Mouse (Mus musculus) hindbrain, embryonic 14.5 days (tissue): ENCODE results near the gene 1700001P01Rik. TPM values are rescaled to one million over a fixed set of nuclear protein-coding genes. Genes with fewer than 3 reads are reported as not detected.

Experiments
- ATAC-seq: fragments of 200-750 bp; cut with Nextera tagmentation; 2 replicates; pipeline ENCODE4 v1.8.0; 2017; ENCODE audit warnings: moderate number of reproducible peaks, mild to moderate bottlenecking, moderate TSS enrichment, moderate library complexity; ENCODE audit not compliant: low FRiP score
- DNase-seq: peaks from one replicate; pipeline ENCODE4 v3.0.0-alpha.2; 2015; ENCODE audit warnings: low spot score
- H3K27ac ChIP-seq: fragments of 300-500 bp; sonication (generic); 2 replicates; pipeline ENCODE4 v1.5.1; 2014; ENCODE audit warnings: mild to moderate bottlenecking, moderate library complexity
- H3K27me3 ChIP-seq: fragments of 300-500 bp; sonication (generic); 2 replicates; pipeline ENCODE4 v1.6.1; 2014; ENCODE audit warnings: mild to moderate bottlenecking, low read length, mixed read lengths; ENCODE audit not compliant: control insufficient read depth, insufficient read depth
- H3K36me3 ChIP-seq: fragments of 300-500 bp; sonication (generic); replicated peaks from 2 replicates; pipeline ENCODE4 v1.6.1; 2014; ENCODE audit not compliant: control insufficient read depth, insufficient read depth
- H3K4me1 ChIP-seq: fragments of 300-500 bp; sonication (generic); replicated peaks from 2 replicates; pipeline ENCODE4 v1.6.1; 2014; ENCODE audit warnings: antibody characterized with exemption, low read length, mixed read lengths; ENCODE audit not compliant: control insufficient read depth, insufficient read depth
- H3K4me2 ChIP-seq: fragments of 300-500 bp; sonication (generic); replicated peaks from 2 replicates; pipeline ENCODE4 v1.6.1; 2014; ENCODE audit warnings: mild to moderate bottlenecking, moderate library complexity
- H3K4me3 ChIP-seq: fragments of 300-500 bp; sonication (generic); replicated peaks from 2 replicates; pipeline ENCODE4 v1.5.1; 2014; ENCODE audit warnings: mild to moderate bottlenecking, low read length
- H3K9ac ChIP-seq: fragments of 300-500 bp; sonication (generic); 2 replicates; pipeline ENCODE4 v1.6.1; 2014
- H3K9me3 ChIP-seq: fragments of 300-500 bp; sonication (generic); 2 replicates; pipeline ENCODE4 v1.6.1; 2016; ENCODE audit warnings: low read length; ENCODE audit not compliant: control insufficient read depth
- WGBS: fragments of 180-500 bp; shearing (Covaris S2); extraction: QIAGEN DNeasy Blood & Tissue Kit; methylation state at CpG from one replicate; pipeline ENCODE4 v1.1.7; 2014; 5-methylcytosine and 5-hydroxymethylcytosine counted together
- polyA plus RNA-seq: library from polyadenylated mRNA; unstranded; fragments of >200 nt; fragmentation: Nextera tagmentation; extraction: Ambion mirVana; gene quantifications from 2 replicates; pipeline ENCODE4 v1.2.1, GENCODE M21; 2014

Gene 1700001P01Rik
- polyA plus RNA-seq, 1 experiment from 2014 or later = 0.68 TPM

DNA sequence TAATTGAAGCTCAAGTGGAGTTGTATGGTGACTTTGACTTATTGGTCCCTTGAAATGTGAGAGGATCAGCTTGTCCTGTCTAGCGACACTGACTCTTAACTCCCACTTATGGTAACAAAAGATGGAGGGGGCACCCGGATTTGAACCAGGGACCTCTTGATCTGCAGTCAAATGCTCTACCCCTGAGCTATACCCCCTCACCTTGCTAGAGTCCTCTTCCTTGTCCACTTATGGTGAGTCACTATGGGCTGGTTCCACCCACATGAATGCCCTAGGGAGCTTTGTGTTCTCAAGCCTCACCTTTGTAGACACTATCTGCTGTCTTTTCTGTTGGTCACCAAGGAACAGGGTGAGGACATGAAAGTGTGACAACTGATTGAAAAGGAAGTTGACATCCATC lies 6.0 kb downstream of the 1700001P01Rik start:
- H3K36me3 ChIP-seq = no peaks in the 10 kb centered on the region
- 53% methylated on average over 2 of the region's 2 CpGs for WGBS
- no peak overlapping the region for H3K4me2 ChIP-seq
- H3K4me1 ChIP-seq = peaks cover 10% of the 10 kb centered on the region
- no peak for DNase-seq
- H3K4me3 ChIP-seq = no peak overlapping the region
- ATAC-seq = no peak
- no peaks in the 10 kb centered on the region for H3K27me3 ChIP-seq
- H3K27ac ChIP-seq = no peak overlapping the region
- no peaks in the 10 kb centered on the region for H3K9me3 ChIP-seq
- H3K9ac ChIP-seq = no peak overlapping the region

DNA sequence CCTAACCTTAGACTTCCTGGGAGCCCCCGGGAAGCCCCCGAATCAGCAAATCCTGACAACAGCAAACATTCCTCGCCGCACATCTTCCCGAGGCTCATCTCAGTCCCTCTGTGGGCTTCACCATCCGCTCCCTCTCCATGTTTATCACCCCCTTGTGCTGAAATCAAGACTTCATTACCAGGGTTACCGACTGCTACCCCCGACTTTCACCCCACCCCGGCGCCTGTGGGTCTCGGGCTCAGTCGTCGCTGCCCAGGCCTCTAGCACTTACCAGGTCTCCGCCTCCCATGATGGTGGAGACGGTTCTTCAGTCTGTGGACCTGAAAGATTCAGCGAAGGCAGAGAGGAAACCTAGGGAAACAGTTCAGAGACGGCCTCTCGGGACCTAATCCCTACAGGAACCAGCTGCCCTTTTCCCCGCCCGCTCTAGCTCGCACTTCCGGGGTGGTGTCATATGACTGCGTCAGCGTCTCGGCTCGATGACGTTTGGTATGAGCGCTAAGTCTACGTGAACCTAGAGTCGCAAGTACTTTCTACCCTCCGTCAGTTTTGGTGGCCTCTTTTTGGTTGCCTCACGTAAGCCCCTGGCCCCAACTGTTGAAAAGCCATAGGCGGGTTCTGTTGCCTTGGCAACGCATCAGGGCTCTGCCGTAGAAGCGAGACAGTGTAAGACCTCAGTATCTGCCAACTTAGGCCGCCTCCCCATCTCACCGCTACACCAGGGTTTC lies 9.4 kb downstream of the 1700001P01Rik start, which contains the start of gene Cwc25:
Gene Cwc25, minus strand, starts transcription at position 403 of the 728 bp plus-strand sequence.
- H3K27ac ChIP-seq = peak within 1 kb of the TSS; percentile 81
- ATAC-seq = peak; percentile 93
- peak within 1 kb of the TSS; percentile 71 for H3K4me2 ChIP-seq
- peak within 1 kb of the TSS; percentile 93 for H3K9ac ChIP-seq
- peaks cover 11% of the 10 kb centered on the region for H3K4me1 ChIP-seq
- DNase-seq = peak; percentile 100
- no peaks in the 10 kb centered on the region for H3K9me3 ChIP-seq
- H3K4me3 ChIP-seq = peak within 1 kb of the TSS; percentile 77
- H3K27me3 ChIP-seq = no peaks in the 10 kb centered on the region
- under 1% methylated on average over 38 of the region's 38 CpGs for WGBS
- peaks cover 23% of the 10 kb centered on the region for H3K36me3 ChIP-seq

DNA sequence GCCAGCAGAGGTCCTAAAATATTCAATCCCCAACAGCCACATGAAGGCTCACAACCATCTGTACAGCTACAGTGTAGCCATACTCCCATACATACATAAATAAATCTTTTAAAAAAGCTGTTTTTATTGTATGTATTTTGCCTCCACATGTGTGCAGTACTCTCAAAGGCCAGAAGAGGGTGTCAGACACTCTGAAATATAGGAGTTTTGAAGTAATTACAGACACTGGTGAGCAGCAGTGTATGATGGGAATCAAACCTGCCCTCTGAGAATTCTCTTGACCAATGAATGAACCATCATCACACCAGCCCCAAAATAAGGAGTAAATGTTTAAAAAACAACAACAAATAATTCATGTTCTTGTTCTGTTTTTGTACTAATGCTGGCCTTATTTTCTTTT lies 14.1 kb downstream of the 1700001P01Rik start:
- Histone ChIP-seq H3K36me3 (peaks cover 65% of the 10 kb centered on the region), H3K9ac (no peak overlapping the region), H3K4me2 (no peak overlapping the region), H3K4me3 (no peak overlapping the region), H3K4me1 (peaks cover 11% of the 10 kb centered on the region), H3K27me3 (no peaks in the 10 kb centered on the region), H3K27ac (no peak overlapping the region), H3K9me3 (no peaks in the 10 kb centered on the region)
- no peak for ATAC-seq
- DNase-seq = no peak

DNA sequence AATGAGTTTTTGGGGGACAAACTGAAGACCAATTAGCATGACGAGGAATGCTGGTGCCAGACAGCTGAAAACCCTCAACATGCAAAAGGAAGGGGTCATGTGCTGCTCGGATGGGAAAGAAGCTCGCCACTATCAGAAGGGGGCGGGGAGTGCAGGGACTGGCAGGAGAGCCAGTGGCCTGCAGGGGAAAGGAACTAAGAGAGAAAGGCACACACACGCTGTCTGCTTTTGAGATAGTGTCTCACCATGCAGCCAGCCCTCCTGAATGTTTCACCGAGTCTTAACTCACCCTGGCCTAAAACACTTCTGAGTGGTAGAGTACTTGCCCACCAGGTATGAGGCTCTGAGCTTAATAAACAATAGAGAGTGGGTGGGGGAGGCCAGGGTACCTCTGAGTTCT lies 16.8 kb downstream of the 1700001P01Rik start:
- WGBS = 85% methylated on average over 6 of the region's 6 CpGs

DNA sequence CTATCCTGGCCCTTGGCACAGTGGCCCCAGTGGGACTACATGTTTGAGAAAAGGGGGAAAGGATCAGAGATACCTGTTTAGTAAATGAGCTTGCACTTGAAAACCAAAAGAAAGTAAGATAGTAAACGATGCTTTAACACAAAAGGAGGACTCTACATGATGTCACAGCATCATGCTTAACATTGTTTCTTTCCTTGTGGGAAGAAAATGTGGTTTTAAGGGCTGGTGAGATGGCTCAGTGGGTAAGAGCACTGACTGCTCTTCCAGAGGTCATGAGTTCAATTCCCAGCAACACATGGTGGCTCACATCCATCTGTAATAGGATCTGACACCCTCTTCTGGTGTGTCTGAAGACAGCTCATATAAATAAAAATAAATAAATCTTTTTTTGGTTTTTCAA lies 17.6 kb downstream of the 1700001P01Rik start:
- WGBS = 92% methylated on average over 1 of the region's 1 CpGs
- ATAC-seq = no peak
- H3K36me3 ChIP-seq = peaks cover 95% of the 10 kb centered on the region

More for the DNA sequence above, 16.8 kb downstream of the 1700001P01Rik start:
- Histone ChIP-seq H3K27ac (no peak overlapping the region), H3K36me3 (peaks cover 92% of the 10 kb centered on the region), H3K9me3 (no peaks in the 10 kb centered on the region), H3K9ac (no peak overlapping the region), H3K4me3 (no peak overlapping the region), H3K27me3 (no peaks in the 10 kb centered on the region), H3K4me2 (no peak overlapping the region), H3K4me1 (no peaks in the 10 kb centered on the region)
- no peak for DNase-seq
- no peak for ATAC-seq

DNA sequence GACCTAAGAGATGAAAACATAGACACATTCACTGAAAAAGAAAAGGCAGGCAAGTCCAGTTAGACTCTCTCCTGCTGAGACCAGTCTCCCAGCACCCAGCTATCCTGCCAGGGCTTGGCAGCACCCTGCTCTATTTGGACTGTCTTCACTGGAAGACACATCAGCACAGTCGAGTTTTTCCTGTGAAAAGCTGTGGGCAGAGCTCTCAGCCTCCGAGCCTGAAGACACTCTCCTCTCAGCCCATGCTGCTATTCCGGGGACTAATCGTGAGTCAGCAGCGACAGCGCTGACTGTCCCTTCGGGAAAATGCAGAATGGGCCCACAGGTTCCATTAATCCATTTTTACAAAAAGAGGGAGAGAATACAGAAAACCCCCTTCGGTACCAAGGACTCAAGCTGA lies 22.4 kb downstream of the 1700001P01Rik start:
- Histone ChIP-seq H3K4me2 (no peak overlapping the region), H3K36me3 (peaks cover 98% of the 10 kb centered on the region), H3K4me1 (no peaks in the 10 kb centered on the region), H3K27me3 (no peaks in the 10 kb centered on the region), H3K27ac (no peak overlapping the region), H3K4me3 (no peak overlapping the region), H3K9me3 (no peaks in the 10 kb centered on the region), H3K9ac (no peak overlapping the region)
- 92% methylated on average over 8 of the region's 8 CpGs for WGBS
- ATAC-seq = no peak
- DNase-seq = no peak

More for the DNA sequence above, 17.6 kb downstream of the 1700001P01Rik start:
- H3K4me1 ChIP-seq = no peaks in the 10 kb centered on the region
- no peaks in the 10 kb centered on the region for H3K9me3 ChIP-seq
- no peak overlapping the region for H3K9ac ChIP-seq
- no peak for DNase-seq
- no peaks in the 10 kb centered on the region for H3K27me3 ChIP-seq
- no peak overlapping the region for H3K27ac ChIP-seq
- H3K4me3 ChIP-seq = no peak overlapping the region
- no peak overlapping the region for H3K4me2 ChIP-seq

DNA sequence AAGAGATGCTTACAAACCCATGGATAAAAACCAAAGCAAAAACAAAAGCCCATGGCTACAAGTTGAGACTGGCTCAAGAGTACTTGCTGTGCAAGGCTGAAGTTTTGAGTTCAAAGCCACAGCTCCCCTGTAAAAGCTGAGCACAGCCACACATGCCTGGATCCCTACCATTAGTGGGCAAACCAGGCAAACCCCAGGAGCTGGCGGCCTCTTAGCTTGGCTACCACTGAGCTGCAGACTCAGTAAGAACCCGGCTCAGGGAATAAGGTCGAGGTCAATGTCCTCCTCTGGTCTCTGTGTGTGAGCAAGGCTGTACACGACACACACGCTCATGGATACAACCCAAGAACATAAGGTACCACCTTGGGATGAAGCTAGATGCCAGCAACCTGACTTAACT lies 27.2 kb downstream of the 1700001P01Rik start:
- WGBS = 95% methylated on average over 5 of the region's 5 CpGs
- Histone ChIP-seq H3K27me3 (no peaks in the 10 kb centered on the region), H3K27ac (no peak overlapping the region), H3K4me3 (no peak overlapping the region), H3K4me1 (peaks cover 3% of the 10 kb centered on the region), H3K9ac (no peak overlapping the region), H3K9me3 (no peaks in the 10 kb centered on the region), H3K36me3 (peaks cover 76% of the 10 kb centered on the region), H3K4me2 (no peak overlapping the region)
- ATAC-seq (no peak), DNase-seq (no peak)

DNA sequence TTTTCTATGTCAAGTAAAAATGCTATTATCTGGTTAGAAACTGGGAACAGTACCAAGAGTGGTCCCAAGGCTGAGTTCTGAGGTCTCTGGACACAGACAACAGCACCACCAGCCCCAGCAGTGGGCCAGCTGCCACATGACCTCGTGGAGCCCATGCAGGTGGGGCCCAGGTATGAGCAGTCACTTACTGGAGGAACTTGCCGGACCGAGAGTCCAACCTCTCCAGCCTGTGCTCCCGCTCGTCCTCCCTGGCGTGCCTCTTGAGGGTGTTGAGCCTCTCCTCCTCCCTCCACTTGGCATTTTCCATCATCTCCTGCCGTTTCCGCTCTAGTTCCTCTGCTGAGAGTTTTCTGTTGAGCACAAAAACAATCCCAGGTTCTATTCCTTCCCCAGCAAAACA lies 27.9 kb downstream of the 1700001P01Rik start:
- Histone ChIP-seq H3K9ac (no peak overlapping the region), H3K4me2 (no peak overlapping the region), H3K4me1 (peaks cover 10% of the 10 kb centered on the region), H3K27ac (no peak overlapping the region), H3K9me3 (no peaks in the 10 kb centered on the region), H3K4me3 (no peak overlapping the region), H3K27me3 (no peaks in the 10 kb centered on the region), H3K36me3 (peaks cover 68% of the 10 kb centered on the region)
- 97% methylated on average over 8 of the region's 8 CpGs for WGBS
- DNase-seq = no peak
- ATAC-seq = no peak

DNA sequence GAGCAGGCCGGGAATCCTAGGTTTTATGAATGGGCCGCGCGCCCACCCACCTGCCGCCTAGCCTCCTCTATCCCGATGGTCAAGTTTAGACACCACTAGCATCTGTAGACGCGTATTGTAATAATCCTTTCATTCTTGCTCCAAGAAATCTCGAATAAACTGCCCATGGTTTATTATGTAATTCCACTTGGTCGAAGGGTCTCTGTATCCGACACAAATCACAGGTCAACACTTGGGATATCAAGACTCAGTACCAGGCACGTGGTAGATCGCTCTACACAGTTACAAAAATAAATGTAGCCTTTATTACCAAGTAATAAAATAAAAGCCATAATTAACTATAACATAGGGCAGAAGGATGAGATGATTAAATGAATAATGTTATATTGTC lies 30.4 kb downstream of the 1700001P01Rik start:
- WGBS = 10% methylated on average over 13 of the region's 13 CpGs
- Histone ChIP-seq H3K27ac (no peak overlapping the region; the same call in 1 of the 2 replicates), H3K4me2 (peak overlapping the region; percentile 52), H3K4me1 (peaks cover 28% of the 10 kb centered on the region), H3K9me3 (no peaks in the 10 kb centered on the region), H3K9ac (no peak overlapping the region), H3K27me3 (no peaks in the 10 kb centered on the region), H3K36me3 (peaks cover 46% of the 10 kb centered on the region), H3K4me3 (peak overlapping the region; percentile 83)
- peak; percentile 8; the same call in 1 of the 2 replicates for ATAC-seq
- DNase-seq = no peak
